Mouse (Mus musculus) hindbrain, postnatal 0 days (tissue): Measurements from ENCODE around the gene Treml2. TPM values are rescaled to one million over a fixed set of nuclear protein-coding genes. Genes with fewer than 3 reads are reported as not detected.

Experiments
- ATAC-seq: fragments of 200-750 bp; cut with Nextera tagmentation; 2 replicates; pipeline ENCODE4 v1.8.0; 2017; ENCODE audit warnings: mild to moderate bottlenecking, moderate TSS enrichment, moderate library complexity
- DNase-seq: peaks from one replicate; pipeline ENCODE4 v3.0.0-alpha.2; 2015; ENCODE audit warnings: low spot score
- H3K27ac ChIP-seq: fragments of 300-500 bp; sonication (generic); 2 replicates; pipeline ENCODE4 v1.5.1; 2014; ENCODE audit warnings: mild to moderate bottlenecking
- H3K27me3 ChIP-seq: fragments of 300-500 bp; sonication (generic); 2 replicates; pipeline ENCODE4 v1.6.1; 2014; ENCODE audit warnings: low read length, mixed read lengths; ENCODE audit not compliant: insufficient read depth
- H3K36me3 ChIP-seq: fragments of 300-500 bp; sonication (generic); 2 replicates; pipeline ENCODE4 v1.6.1; 2014; ENCODE audit warnings: low read length, mixed read lengths; ENCODE audit not compliant: insufficient read depth
- H3K4me1 ChIP-seq: fragments of 300-500 bp; sonication (generic); 2 replicates; pipeline ENCODE4 v1.6.1; 2014; ENCODE audit warnings: antibody characterized with exemption, low read length, mixed read lengths; ENCODE audit not compliant: insufficient read depth
- H3K4me2 ChIP-seq: fragments of 300-500 bp; sonication (generic); 2 replicates; pipeline ENCODE4 v1.6.1; 2014; ENCODE audit warnings: low read depth, mild to moderate bottlenecking, low read length, moderate library complexity, mixed read lengths
- H3K4me3 ChIP-seq: fragments of 300-500 bp; sonication (generic); 2 replicates; pipeline ENCODE4 v1.5.1; 2014; ENCODE audit warnings: low read length
- H3K9ac ChIP-seq: fragments of 300-500 bp; sonication (generic); replicated peaks from 2 replicates; pipeline ENCODE4 v1.6.1; 2014; ENCODE audit warnings: mild to moderate bottlenecking, low read length, moderate library complexity, mixed read lengths
- H3K9me3 ChIP-seq: fragments of 300-500 bp; sonication (generic); 2 replicates; pipeline ENCODE4 v1.6.1; 2016; ENCODE audit warnings: low read length, mixed read lengths
- CTCF ChIP-seq: IDR thresholded peaks from 2 replicates; pipeline ENCODE4 v1.5.1; 2016; ENCODE audit warnings: antibody characterized with exemption, control low read depth, low read depth
- WGBS: fragments of 180-500 bp; shearing (Covaris S2); extraction: QIAGEN DNeasy Blood & Tissue Kit; methylation state at CpG from one replicate; pipeline ENCODE4 v1.1.7; 2014; 5-methylcytosine and 5-hydroxymethylcytosine counted together
- polyA plus RNA-seq: library from polyadenylated mRNA; unstranded; fragments of >200 nt; fragmentation: Nextera tagmentation; extraction: Ambion mirVana; gene quantifications from 2 replicates; pipeline ENCODE4 v1.2.1, GENCODE M21; 2015
- total RNA-seq: library from RNA; depleted of rRNA; stranded (reverse); fragments of >200 nt; gene quantifications from 2 replicates; pipeline ENCODE4 v1.2.3, GENCODE M21; 2014

Treml2 gene
- total and polyA plus RNA-seq, 2 experiments from 2014 or later, result 0.09 to 1.8 TPM

GRCm38 (mm10) chr17:48266138-48266537 is 33.2 kb upstream of the Treml2 start:
- H3K9me3 ChIP-seq, result no peaks in the 10 kb centered on the region
- no peak for ATAC-seq
- no peak overlapping the region for H3K4me2 ChIP-seq
- H3K27ac ChIP-seq, result no peak overlapping the region
- no peak for DNase-seq
- WGBS, result 13% methylated on average over 2 of the region's 2 CpGs
- no peaks in the 10 kb centered on the region for H3K27me3 ChIP-seq
- H3K36me3 ChIP-seq, result no peaks in the 10 kb centered on the region
- no peaks in the 10 kb centered on the region for H3K4me1 ChIP-seq
- TF ChIP-seq CTCF, result no peak
- no peak overlapping the region for H3K4me3 ChIP-seq
- H3K9ac ChIP-seq, result no peak overlapping the region

GRCm38 (mm10) chr17:48266610-48267304 is 32.5 kb upstream of the Treml2 start:
- Histone ChIP-seq H3K4me3 (no peak overlapping the region), H3K27ac (no peak overlapping the region), H3K36me3 (no peaks in the 10 kb centered on the region), H3K9me3 (no peaks in the 10 kb centered on the region), H3K27me3 (no peaks in the 10 kb centered on the region), H3K4me1 (no peaks in the 10 kb centered on the region), H3K9ac (no peak overlapping the region), H3K4me2 (no peak overlapping the region)
- WGBS, result 44% methylated on average over 2 of the region's 2 CpGs
- no peak for ATAC-seq
- TF ChIP-seq CTCF, result no peak
- DNase-seq, result no peak

GRCm38 (mm10) chr17:48267591-48267990 is 31.7 kb upstream of the Treml2 start:
- ATAC-seq, result no peak
- TF ChIP-seq CTCF, result no peak
- no peak overlapping the region for H3K27ac ChIP-seq
- no peaks in the 10 kb centered on the region for H3K36me3 ChIP-seq
- 93% methylated on average over 1 of the region's 1 CpGs for WGBS
- DNase-seq, result no peak
- H3K9me3 ChIP-seq, result no peaks in the 10 kb centered on the region
- H3K4me3 ChIP-seq, result no peak overlapping the region
- H3K9ac ChIP-seq, result no peak overlapping the region
- no peaks in the 10 kb centered on the region for H3K27me3 ChIP-seq
- H3K4me1 ChIP-seq, result no peaks in the 10 kb centered on the region
- no peak overlapping the region for H3K4me2 ChIP-seq

- ATAC-seq (no peak), DNase-seq (no peak)
- Histone ChIP-seq H3K4me1 (no peaks in the 10 kb centered on the region), H3K9me3 (no peaks in the 10 kb centered on the region), H3K4me2 (no peak overlapping the region), H3K27me3 (no peaks in the 10 kb centered on the region), H3K9ac (no peak overlapping the region), H3K27ac (no peak overlapping the region), H3K4me3 (no peak overlapping the region), H3K36me3 (no peaks in the 10 kb centered on the region)
- no peak for TF ChIP-seq CTCF
Measured at GRCm38 (mm10) chr17:48268276-48268675, 31.0 kb upstream of the Treml2 start.

GRCm38 (mm10) chr17:48269833-48270232 is 29.5 kb upstream of the Treml2 start:
- Histone ChIP-seq H3K27me3 (no peaks in the 10 kb centered on the region), H3K36me3 (no peaks in the 10 kb centered on the region), H3K9ac (no peak overlapping the region), H3K4me2 (no peak overlapping the region), H3K4me1 (no peaks in the 10 kb centered on the region), H3K27ac (no peak overlapping the region), H3K4me3 (no peak overlapping the region), H3K9me3 (no peaks in the 10 kb centered on the region)
- no peak for TF ChIP-seq CTCF
- no peak for ATAC-seq
- WGBS, result 75% methylated on average over 4 of the region's 4 CpGs
- no peak for DNase-seq

- Histone ChIP-seq H3K9ac (no peak overlapping the region), H3K9me3 (no peaks in the 10 kb centered on the region), H3K27ac (no peak overlapping the region), H3K4me3 (no peak overlapping the region), H3K27me3 (no peaks in the 10 kb centered on the region), H3K36me3 (no peaks in the 10 kb centered on the region), H3K4me2 (no peak overlapping the region), H3K4me1 (no peaks in the 10 kb centered on the region)
- 80% methylated on average over 5 of the region's 5 CpGs for WGBS
- no peak for TF ChIP-seq CTCF
- no peak for DNase-seq
- ATAC-seq, result no peak
Measured at GRCm38 (mm10) chr17:48272158-48272557, 27.1 kb upstream of the Treml2 start.

GRCm38 (mm10) chr17:48272598-48272997 is 26.7 kb upstream of the Treml2 start:
- ATAC-seq, result no peak
- Histone ChIP-seq H3K36me3 (no peaks in the 10 kb centered on the region), H3K9ac (no peak overlapping the region), H3K27me3 (no peaks in the 10 kb centered on the region), H3K4me3 (no peak overlapping the region), H3K27ac (no peak overlapping the region), H3K9me3 (no peaks in the 10 kb centered on the region), H3K4me1 (no peaks in the 10 kb centered on the region), H3K4me2 (no peak overlapping the region)
- DNase-seq, result no peak
- TF ChIP-seq CTCF, result no peak
- 92% methylated on average over 4 of the region's 4 CpGs for WGBS
